Mouse (Mus musculus) ES-E14 (cell line): ENCODE measurements at regions not wholly inside any gene's neighbourhood (a gene's known extent, or its start where the extent isn't known, plus 50 kb on each side); places are given as distances from the start of the nearest gene placed in this dataset.

ENCODE experiments used
- DNase-seq: peaks from one replicate; pipeline ENCODE4 v3.0.0-alpha.2; 2013; ENCODE audit warnings: low read depth, low spot score
- H3K27ac ChIP-seq: 2 replicates; pipeline ENCODE4 v1.5.1; 2012; ENCODE audit warnings: low read depth, mild to moderate bottlenecking, low read length, moderate library complexity, mixed read lengths; ENCODE audit not compliant: poor library complexity, insufficient read depth, severe bottlenecking
- H3K36me3 ChIP-seq: 2 replicates; pipeline ENCODE4 v1.6.1; 2012; ENCODE audit warnings: mild to moderate bottlenecking, low read length, moderate library complexity, mixed read lengths; ENCODE audit not compliant: control insufficient read depth, poor library complexity, insufficient read depth, severe bottlenecking
- H3K4me1 ChIP-seq, 2 experiments: fragments of 150-350 bp in 1 of 2; sonication (generic) in 1 of 2; 2 replicates each; pipeline ENCODE4 v1.6.1; 2012; ENCODE audit warnings: low read length in 2 of 2, mild to moderate bottlenecking in 1 of 2, mixed read lengths in 1 of 2; ENCODE audit not compliant: control insufficient read depth in 2 of 2, insufficient read depth in 2 of 2, poor library complexity in 1 of 2
- H3K4me3 ChIP-seq, 2 experiments: fragments of 150-350 bp in 1 of 2; sonication (generic) in 1 of 2; 2 replicates each; pipeline ENCODE4 v1.5.1; 2012; ENCODE audit warnings: low read length in 2 of 2, low read depth in 1 of 2, mild to moderate bottlenecking in 1 of 2, mixed read lengths in 1 of 2; ENCODE audit not compliant: insufficient read depth in 1 of 2, poor library complexity in 1 of 2, severe bottlenecking in 1 of 2
- H3K9ac ChIP-seq: 2 replicates; pipeline ENCODE4 v1.6.1; 2012; ENCODE audit warnings: low read depth, mild to moderate bottlenecking, low read length, mixed read lengths; ENCODE audit not compliant: poor library complexity, insufficient read depth, severe bottlenecking
- H3K9me3 ChIP-seq: fragments of 150-350 bp; sonication (generic); 2 replicates; pipeline ENCODE4 v1.6.1; 2012; ENCODE audit warnings: low read depth, mild to moderate bottlenecking, low read length; ENCODE audit not compliant: control insufficient read depth, insufficient read depth
- CHD2 ChIP-seq: IDR thresholded peaks from 2 replicates; pipeline ENCODE4 v1.6.1; 2014; ENCODE audit warnings: mild to moderate bottlenecking, low read depth, low read length, inconsistent platforms
- HCFC1 ChIP-seq: IDR thresholded peaks from 2 replicates; pipeline ENCODE4 v1.6.1; 2012; ENCODE audit warnings: low read length, inconsistent platforms, borderline replicate concordance; ENCODE audit not compliant: insufficient read depth
- MAFK ChIP-seq: IDR thresholded peaks from 2 replicates; pipeline ENCODE4 v1.6.1; 2014; ENCODE audit warnings: mild to moderate bottlenecking, low read depth, low read length, inconsistent platforms; ENCODE audit not compliant: insufficient read depth
- ZC3H11A ChIP-seq: IDR thresholded peaks from 2 replicates; pipeline ENCODE4 v1.6.1; 2012; ENCODE audit warnings: low read depth, mild to moderate bottlenecking, inconsistent platforms, low read length, borderline replicate concordance
- ZNF384 ChIP-seq: IDR thresholded peaks from 2 replicates; pipeline ENCODE4 v1.6.1; 2012; ENCODE audit warnings: low read depth, low read length, inconsistent platforms
- in situ Hi-C, 2 experiments: fragments of 600-800 bp; cut with MboI; formaldehyde crosslinking; loops; one replicate each; pipeline ENCODE4 v1.15.1; 2025; ENCODE audit warnings: low sequenced_read_pairs in 2 of 2, inconsistent platforms in 1 of 2; ENCODE audit not compliant: unreplicated experiment in 2 of 2

GRCm38 (mm10) chr2:75357516-75357915 lies 301.5 kb upstream of the Hnrnpa3 start:
- Histone ChIP-seq H3K36me3 (no peaks in the 10 kb centered on the region), H3K27ac (no peak overlapping the region), H3K9me3 (no peaks in the 10 kb centered on the region), H3K4me3 (no peak overlapping the region), H3K9ac (no peak overlapping the region), H3K4me1 (no peaks in the 10 kb centered on the region)
- DNase-seq, result no peak
- TF ChIP-seq HCFC1 (no peak), ZC3H11A (no peak), MAFK (no peak), ZNF384 (no peak), CHD2 (no peak)
- in situ Hi-C loops, result no loop called here

GRCm38 (mm10) chr2:75360936-75361335 lies 298.1 kb upstream of the Hnrnpa3 start:
- no peak for DNase-seq
- no peak for TF ChIP-seq MAFK
- no peak overlapping the region for H3K4me3 ChIP-seq
- in situ Hi-C loops, result no loop called here
- no peak overlapping the region for H3K9ac ChIP-seq
- H3K27ac ChIP-seq, result no peak overlapping the region
- H3K4me1 ChIP-seq, result no peaks in the 10 kb centered on the region
- H3K36me3 ChIP-seq, result no peaks in the 10 kb centered on the region
- no peaks in the 10 kb centered on the region for H3K9me3 ChIP-seq

GRCm38 (mm10) chr2:75376666-75377065 lies 282.4 kb upstream of the Hnrnpa3 start:
- DNase-seq, result no peak
- Histone ChIP-seq H3K9me3 (no peaks in the 10 kb centered on the region), H3K27ac (no peak overlapping the region)

GRCm38 (mm10) chr2:75385551-75386263 lies 273.4 kb upstream of the Hnrnpa3 start:
- H3K4me1 ChIP-seq, result no peaks in the 10 kb centered on the region
- TF ChIP-seq ZNF384 (no peak), MAFK (no peak), CHD2 (no peak), HCFC1 (no peak), ZC3H11A (no peak)
- no peaks in the 10 kb centered on the region for H3K36me3 ChIP-seq
- no peak overlapping the region for H3K4me3 ChIP-seq
- in situ Hi-C loops, result no loop called here
- no peak for DNase-seq
- no peak overlapping the region for H3K27ac ChIP-seq
- H3K9ac ChIP-seq, result no peak overlapping the region
- no peaks in the 10 kb centered on the region for H3K9me3 ChIP-seq

More at GRCm38 (mm10) chr2:75376666-75377065, 282.4 kb upstream of the Hnrnpa3 start:
- no peak for TF ChIP-seq HCFC1
- TF ChIP-seq MAFK, result no peak
- no peak for TF ChIP-seq CHD2
- TF ChIP-seq ZC3H11A, result no peak
- no peak for TF ChIP-seq ZNF384
- H3K4me1 ChIP-seq, result no peaks in the 10 kb centered on the region
- no peaks in the 10 kb centered on the region for H3K36me3 ChIP-seq
- no peak overlapping the region for H3K4me3 ChIP-seq
- no peak overlapping the region for H3K9ac ChIP-seq
- in situ Hi-C loops, result no loop called here

GRCm38 (mm10) chr2:75386636-75387035 lies 272.4 kb upstream of the Hnrnpa3 start:
- no peaks in the 10 kb centered on the region for H3K36me3 ChIP-seq
- no peak overlapping the region for H3K4me3 ChIP-seq
- no peaks in the 10 kb centered on the region for H3K9me3 ChIP-seq
- in situ Hi-C loops, result no loop called here
- TF ChIP-seq ZNF384 (no peak), HCFC1 (no peak), ZC3H11A (no peak), MAFK (no peak), CHD2 (no peak)
- no peaks in the 10 kb centered on the region for H3K4me1 ChIP-seq
- no peak overlapping the region for H3K27ac ChIP-seq
- no peak overlapping the region for H3K9ac ChIP-seq
- DNase-seq, result no peak
